Mouse (Mus musculus): ENCODE data around the gene Prps1l1. TPM values are rescaled to one million over a fixed set of nuclear protein-coding genes. Genes with fewer than 3 reads are reported as not detected.

Prps1l1 gene
- polyA plus RNA-seq, 1 experiment from 2014 or later: not detected

DNA sequence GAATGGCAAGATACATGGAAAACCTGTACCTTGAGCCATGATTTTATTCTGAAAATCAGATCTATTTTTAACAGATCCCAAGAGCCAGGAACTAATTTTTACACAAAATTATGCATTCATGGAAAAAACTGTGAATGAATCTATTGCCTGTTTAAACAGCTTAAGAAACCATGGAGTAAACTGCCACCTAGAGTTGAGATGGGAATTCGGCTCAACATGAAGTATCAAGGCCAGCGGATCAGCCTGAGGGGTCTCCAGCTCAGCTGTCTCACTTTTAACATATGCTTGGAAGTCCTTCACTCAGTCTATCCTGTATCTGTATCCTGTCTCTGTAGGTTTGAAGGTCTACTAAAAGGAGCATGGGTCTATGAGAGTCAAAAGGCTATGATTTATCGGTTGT is 31.5 kb downstream of the Prps1l1 start:
- Histone ChIP-seq H3K4me1 (ENCODE audit: control insufficient read depth, insufficient read depth, low read length) (no peaks in the 10 kb centered on the region), H3K4me3 (ENCODE audit: low read depth, low read length) (no peak overlapping the region), H3K9ac (ENCODE audit: low read depth, low read length) (no peak overlapping the region), H3K27ac (replicated peaks; ENCODE audit: low read depth, low read length) (no peak overlapping the region), H3K36me3 (ENCODE audit: control insufficient read depth, insufficient read depth, low read length) (no peaks in the 10 kb centered on the region), H3K27me3 (replicated peaks; ENCODE audit: control insufficient read depth, insufficient read depth, low read length) (no peaks in the 10 kb centered on the region), H3K4me2 (ENCODE audit: low read depth, low read length) (no peak overlapping the region), H3K9me3 (ENCODE audit: control insufficient read depth, low read length) (no peaks in the 10 kb centered on the region)
- DNase-seq (ENCODE audit: low spot score): peak; percentile 69
- 56% methylated on average over 3 of the region's 3 CpGs for WGBS
- ATAC-seq (ENCODE audit: low read depth): no peak

DNA sequence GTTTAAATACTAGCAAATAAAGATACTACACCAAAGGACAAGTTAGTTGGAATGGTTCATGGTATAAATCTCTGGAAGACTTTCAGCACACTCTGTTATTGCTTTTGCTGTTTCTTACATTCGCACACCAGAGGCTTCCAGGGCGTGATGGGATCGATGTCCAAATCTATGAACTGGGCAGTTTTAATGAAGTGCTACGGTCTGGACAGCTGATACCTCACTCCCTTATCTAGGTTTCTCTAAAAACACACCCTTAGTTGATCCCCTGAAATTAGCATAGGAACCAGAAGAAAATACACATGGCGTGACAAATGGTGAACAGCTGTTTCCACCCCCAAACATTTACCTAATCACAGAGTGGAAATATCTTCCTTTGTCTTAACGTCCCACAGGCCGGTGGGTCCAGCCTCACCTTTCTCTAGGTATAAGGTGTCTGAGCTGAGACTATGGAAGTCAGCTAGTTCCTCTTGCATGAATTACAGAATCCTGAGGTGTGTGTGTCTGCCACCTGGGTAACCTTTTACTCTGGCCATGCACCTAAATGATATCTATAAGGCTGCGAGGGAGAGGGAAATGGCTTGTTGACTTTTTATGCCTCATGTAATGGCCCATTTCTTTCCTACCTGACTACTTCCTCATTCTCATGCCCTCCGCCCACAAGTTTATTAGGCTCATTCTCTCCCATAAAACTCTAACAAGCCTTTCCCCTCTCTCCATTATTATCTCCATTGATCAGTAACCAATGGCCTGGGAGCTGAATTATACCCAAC is 32.1 kb downstream of the Prps1l1 start:
- H3K27ac ChIP-seq (replicated peaks; ENCODE audit: low read depth, low read length): no peak overlapping the region
- no peak overlapping the region for H3K4me2 ChIP-seq (ENCODE audit: low read depth, low read length)
- no peaks in the 10 kb centered on the region for H3K27me3 ChIP-seq (replicated peaks; ENCODE audit: control insufficient read depth, insufficient read depth, low read length)
- no peak overlapping the region for H3K4me3 ChIP-seq (ENCODE audit: low read depth, low read length)
- no peaks in the 10 kb centered on the region for H3K9me3 ChIP-seq (ENCODE audit: control insufficient read depth, low read length)
- no peak overlapping the region for H3K9ac ChIP-seq (ENCODE audit: low read depth, low read length)
- no peak for DNase-seq (ENCODE audit: low spot score)
- no peak for ATAC-seq (ENCODE audit: low read depth)
- H3K4me1 ChIP-seq (ENCODE audit: control insufficient read depth, insufficient read depth, low read length): no peaks in the 10 kb centered on the region
- 75% methylated on average over 9 of the region's 9 CpGs for WGBS
- no peaks in the 10 kb centered on the region for H3K36me3 ChIP-seq (ENCODE audit: control insufficient read depth, insufficient read depth, low read length)

DNA sequence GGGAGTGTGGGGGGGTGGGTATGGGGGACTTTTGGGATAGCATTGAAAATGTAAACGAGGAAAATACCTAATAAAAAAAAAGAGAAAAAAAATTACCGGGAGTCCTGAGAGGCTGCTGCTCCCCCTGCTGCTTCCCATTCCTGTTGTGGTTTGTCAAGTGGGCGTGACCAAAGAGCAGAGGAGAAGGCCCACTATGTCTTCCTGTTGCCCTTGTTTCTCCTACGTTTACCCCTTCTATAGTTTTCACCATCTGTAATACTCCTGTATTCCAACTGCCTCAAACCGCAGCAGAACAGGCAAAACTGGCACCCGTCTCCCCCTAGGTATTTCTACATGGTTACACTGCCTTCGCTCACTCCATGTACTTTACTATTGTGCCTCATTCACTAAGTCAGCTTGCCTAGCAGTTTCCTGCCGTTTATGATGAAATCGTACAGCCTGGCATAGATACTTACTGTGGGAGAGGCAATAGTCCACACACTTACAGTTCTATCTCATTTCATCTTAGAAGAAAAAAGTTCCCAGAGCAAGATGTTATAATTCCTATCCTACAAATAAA is 34.2 kb downstream of the Prps1l1 start:
- ATAC-seq (ENCODE audit: low read depth): no peak
- 78% methylated on average over 9 of the region's 9 CpGs for WGBS
- H3K4me2 ChIP-seq (ENCODE audit: low read depth, low read length): no peak overlapping the region

DNA sequence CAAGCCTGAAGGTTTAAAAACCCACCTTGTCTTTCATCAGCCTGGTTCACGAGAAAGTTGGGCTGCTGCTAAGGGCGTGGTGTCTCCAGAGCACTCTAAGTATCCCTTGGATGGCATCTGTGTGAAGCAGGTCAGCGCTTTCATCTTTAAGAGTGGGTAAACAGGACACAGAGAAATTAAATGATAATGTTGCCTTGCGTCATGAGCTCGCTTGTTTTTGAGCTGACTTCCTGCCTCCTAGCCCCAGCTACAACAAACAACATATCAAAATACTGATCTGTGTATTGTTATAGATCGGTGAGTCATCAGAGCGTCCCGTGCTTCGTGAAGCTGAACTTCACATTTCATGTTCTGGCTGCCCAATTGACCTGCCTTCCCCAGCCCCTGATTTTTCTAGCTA is 36.7 kb downstream of the Prps1l1 start:
- WGBS: 83% methylated on average over 9 of the region's 9 CpGs
- Histone ChIP-seq H3K4me2 (ENCODE audit: low read depth, low read length) (no peak overlapping the region), H3K9me3 (ENCODE audit: control insufficient read depth, low read length) (no peaks in the 10 kb centered on the region), H3K36me3 (ENCODE audit: control insufficient read depth, insufficient read depth, low read length) (no peaks in the 10 kb centered on the region), H3K27ac (replicated peaks; ENCODE audit: low read depth, low read length) (no peak overlapping the region), H3K27me3 (replicated peaks; ENCODE audit: control insufficient read depth, insufficient read depth, low read length) (no peaks in the 10 kb centered on the region), H3K4me1 (ENCODE audit: control insufficient read depth, insufficient read depth, low read length) (no peaks in the 10 kb centered on the region), H3K4me3 (ENCODE audit: low read depth, low read length) (no peak overlapping the region), H3K9ac (ENCODE audit: low read depth, low read length) (no peak overlapping the region)
- no peak for ATAC-seq (ENCODE audit: low read depth)
- DNase-seq (ENCODE audit: low spot score): no peak

More for the DNA sequence above, 34.2 kb downstream of the Prps1l1 start:
- Histone ChIP-seq H3K4me1 (ENCODE audit: control insufficient read depth, insufficient read depth, low read length) (no peaks in the 10 kb centered on the region), H3K36me3 (ENCODE audit: control insufficient read depth, insufficient read depth, low read length) (no peaks in the 10 kb centered on the region), H3K9ac (ENCODE audit: low read depth, low read length) (no peak overlapping the region), H3K4me3 (ENCODE audit: low read depth, low read length) (no peak overlapping the region), H3K27me3 (replicated peaks; ENCODE audit: control insufficient read depth, insufficient read depth, low read length) (no peaks in the 10 kb centered on the region), H3K27ac (replicated peaks; ENCODE audit: low read depth, low read length) (no peak overlapping the region), H3K9me3 (ENCODE audit: control insufficient read depth, low read length) (no peaks in the 10 kb centered on the region)
- DNase-seq (ENCODE audit: low spot score): no peak

DNA sequence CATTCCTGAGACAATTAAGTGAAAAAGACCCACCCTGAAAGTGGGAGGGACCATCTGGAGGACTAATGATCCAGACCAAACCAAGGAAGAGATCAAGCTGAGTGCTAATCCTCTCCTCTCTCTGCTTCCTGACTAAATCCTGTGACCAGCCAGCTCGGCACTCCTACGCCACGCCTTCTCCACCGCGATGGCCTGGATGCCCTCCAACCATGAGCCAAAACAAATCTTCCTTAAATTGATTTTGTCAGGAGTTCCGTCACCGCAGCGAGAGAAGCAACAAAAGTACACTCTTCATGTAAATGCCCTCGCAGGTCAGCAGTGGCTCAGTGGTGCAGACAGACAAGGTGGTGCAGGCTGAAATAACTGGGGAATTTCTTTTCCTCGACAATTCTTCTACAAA is 37.5 kb downstream of the Prps1l1 start:
- Histone ChIP-seq H3K4me3 (ENCODE audit: low read depth, low read length) (no peak overlapping the region), H3K9ac (ENCODE audit: low read depth, low read length) (no peak overlapping the region), H3K27me3 (replicated peaks; ENCODE audit: control insufficient read depth, insufficient read depth, low read length) (no peaks in the 10 kb centered on the region), H3K9me3 (ENCODE audit: control insufficient read depth, low read length) (no peaks in the 10 kb centered on the region), H3K27ac (replicated peaks; ENCODE audit: low read depth, low read length) (no peak overlapping the region), H3K4me1 (ENCODE audit: control insufficient read depth, insufficient read depth, low read length) (no peaks in the 10 kb centered on the region), H3K4me2 (ENCODE audit: low read depth, low read length) (no peak overlapping the region), H3K36me3 (ENCODE audit: control insufficient read depth, insufficient read depth, low read length) (no peaks in the 10 kb centered on the region)
- ATAC-seq (ENCODE audit: low read depth) (no peak), DNase-seq (ENCODE audit: low spot score) (peak; percentile 24)
- 44% methylated on average over 10 of the region's 10 CpGs for WGBS

DNA sequence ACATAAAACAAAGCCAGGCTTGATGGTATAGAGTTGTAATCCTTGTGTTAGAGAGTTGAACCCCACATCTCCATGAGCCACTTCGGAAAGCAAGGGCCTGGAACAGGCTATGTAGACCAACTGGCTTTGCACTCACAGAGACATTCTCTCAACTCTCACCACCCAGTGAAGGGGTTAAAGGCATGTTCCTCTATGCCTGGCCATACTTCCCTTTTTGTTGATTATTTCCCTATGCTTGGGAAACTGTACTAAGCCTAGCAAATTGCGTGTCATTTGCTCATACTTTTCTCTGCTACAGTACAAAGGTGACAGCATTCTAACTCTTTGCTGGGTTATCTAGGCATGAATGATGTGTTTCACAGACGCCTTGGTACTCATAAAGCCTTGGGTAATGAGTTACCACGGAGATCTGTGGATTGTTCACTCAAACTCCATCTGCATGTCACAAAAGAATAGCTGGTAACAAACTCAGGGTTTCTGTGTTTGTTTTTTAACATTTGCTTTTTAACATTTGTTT is 41.4 kb downstream of the Prps1l1 start:
- Histone ChIP-seq H3K4me1 (ENCODE audit: control insufficient read depth, insufficient read depth, low read length) (no peaks in the 10 kb centered on the region), H3K4me3 (ENCODE audit: low read depth, low read length) (no peak overlapping the region), H3K36me3 (ENCODE audit: control insufficient read depth, insufficient read depth, low read length) (no peaks in the 10 kb centered on the region), H3K9me3 (ENCODE audit: control insufficient read depth, low read length) (no peaks in the 10 kb centered on the region), H3K27me3 (replicated peaks; ENCODE audit: control insufficient read depth, insufficient read depth, low read length) (no peaks in the 10 kb centered on the region), H3K27ac (replicated peaks; ENCODE audit: low read depth, low read length) (no peak overlapping the region), H3K4me2 (ENCODE audit: low read depth, low read length) (no peak overlapping the region), H3K9ac (ENCODE audit: low read depth, low read length) (no peak overlapping the region)
- WGBS: 73% methylated on average over 4 of the region's 4 CpGs
- DNase-seq (ENCODE audit: low spot score): no peak
- ATAC-seq (ENCODE audit: low read depth): no peak

DNA sequence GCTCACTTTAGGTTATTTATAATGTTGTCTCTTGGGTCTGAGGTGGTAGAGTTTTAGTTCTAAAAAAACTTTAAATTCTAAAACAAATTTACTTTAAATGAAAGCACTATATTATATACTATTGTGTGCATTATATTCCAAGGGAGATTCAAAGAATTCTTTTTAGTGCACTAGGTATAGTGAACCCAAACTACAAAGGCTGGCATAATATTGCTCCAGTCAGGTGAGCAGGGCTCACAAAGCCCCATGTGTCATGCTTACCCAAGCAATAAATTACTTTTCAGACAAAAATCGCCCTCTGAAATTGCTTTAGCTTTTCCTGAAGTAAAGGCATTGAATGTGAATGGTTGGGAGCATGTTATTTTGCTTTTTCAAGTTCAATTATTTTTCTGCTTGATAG is 43.0 kb downstream of the Prps1l1 start:
- Histone ChIP-seq H3K36me3 (ENCODE audit: control insufficient read depth, insufficient read depth, low read length) (no peaks in the 10 kb centered on the region), H3K4me3 (ENCODE audit: low read depth, low read length) (no peak overlapping the region), H3K27me3 (replicated peaks; ENCODE audit: control insufficient read depth, insufficient read depth, low read length) (no peaks in the 10 kb centered on the region), H3K9me3 (ENCODE audit: control insufficient read depth, low read length) (no peaks in the 10 kb centered on the region), H3K27ac (replicated peaks; ENCODE audit: low read depth, low read length) (no peak overlapping the region), H3K4me2 (ENCODE audit: low read depth, low read length) (no peak overlapping the region), H3K4me1 (ENCODE audit: control insufficient read depth, insufficient read depth, low read length) (no peaks in the 10 kb centered on the region), H3K9ac (ENCODE audit: low read depth, low read length) (no peak overlapping the region)
- no peak for ATAC-seq (ENCODE audit: low read depth)
- DNase-seq (ENCODE audit: low spot score): no peak
- 50% methylated on average over 1 of the region's 1 CpGs for WGBS
